11 mouse cellular contexts compared by ENCODE assay signal in the genomic region with DNA sequence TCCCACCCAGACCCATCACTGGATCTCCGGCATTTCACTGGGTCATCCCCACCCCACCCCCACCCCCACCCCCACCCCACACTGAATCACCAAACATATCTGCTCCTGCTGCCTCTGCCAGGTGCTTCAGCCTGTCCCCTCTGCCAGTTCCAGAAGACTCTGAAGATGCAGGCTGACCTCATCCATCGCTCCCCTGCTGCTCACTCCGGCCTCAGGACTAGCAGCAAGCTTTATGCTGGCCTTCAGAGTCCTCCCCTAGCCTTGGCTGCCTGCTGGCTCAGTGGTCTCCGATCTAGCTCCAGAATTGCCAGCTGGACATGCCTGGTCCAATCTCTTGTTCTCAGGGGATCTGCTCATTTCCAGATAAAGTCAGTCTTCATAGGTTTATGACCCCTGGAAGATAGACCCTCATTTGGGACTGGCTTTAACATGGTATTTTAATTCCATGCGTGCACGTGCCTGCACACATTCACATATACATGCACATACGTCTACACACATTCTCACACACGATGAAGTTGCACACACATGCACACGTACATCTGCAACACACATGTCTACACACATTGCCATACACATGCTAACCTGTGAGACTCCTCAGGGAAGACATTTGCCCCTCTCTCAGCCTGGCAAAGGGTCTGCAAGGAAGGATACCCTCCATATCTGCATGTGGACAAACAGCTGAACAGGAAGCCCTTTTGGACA. TPM values are rescaled to one million over a fixed set of nuclear protein-coding genes. Genes with fewer than 3 reads are reported as not detected.
DNase-seq lines count a peak whose midpoint lies in the region; ATAC-seq and TF ChIP-seq lines count a peak whose summit lies in the region.
"Had no signal": no experiment of that assay in that cellular context is flagged by ENCODE, and none has a peak within 500 bp of the region (broad histone marks: within the 10 kb centered on the region; RNA-seq: fewer than 3 reads in every experiment).

No protein-coding gene starts in this region.

- 57% methylated on average over 8 of the region's 9 CpGs for WGBS in kidney, embryonic 14.5 days
- WGBS in forebrain, embryonic 14.5 days = 45% methylated on average over 8 of the region's 9 CpGs
- whole genome bisulfite sequencing in limb, embryonic 10.5 days = 59% methylated on average over 9 of the region's 9 CpGs
- WGBS in neural tube, embryonic 14.5 days = 34% methylated on average over 9 of the region's 9 CpGs
- WGBS in liver, postnatal 0 days (ENCODE audit: insufficient replicate concordance) = 62% methylated on average over 9 of the region's 9 CpGs

- DNase-seq in kidney, postnatal 36 days = no peak
- DNase-seq in forebrain, embryonic 14.5 days (ENCODE audit: low spot score) = peak; percentile 37
- DNase-seq in limb, embryonic 10.5 days (ENCODE audit: low spot score) = no peak
- no peak for DNase-seq in liver, postnatal 0 days
- no peak for DNase-seq in adrenal gland, postnatal 10 days
- DNase-seq: kidney, postnatal 14 days; lung, postnatal 14 days had no signal

- H3K36me3 ChIP-seq in kidney, embryonic 14.5 days (ENCODE audit: control insufficient read depth, insufficient read depth, low read length) = no peaks in the 10 kb centered on the region
- no peaks in the 10 kb centered on the region for H3K36me3 ChIP-seq in forebrain, embryonic 14.5 days (ENCODE audit: control insufficient read depth, insufficient read depth, low read length)
- H3K36me3 ChIP-seq in limb, embryonic 10.5 days = no peaks in the 10 kb centered on the region
- no peaks in the 10 kb centered on the region for H3K36me3 ChIP-seq in neural tube, embryonic 14.5 days (ENCODE audit: control insufficient read depth, insufficient read depth, low read length)
- H3K36me3 ChIP-seq in liver, postnatal 0 days (replicated peaks; ENCODE audit: insufficient read depth, low read length) = no peaks in the 10 kb centered on the region
- H3K36me3 ChIP-seq: limb, embryonic 15.5 days had no signal

- no peak for TF ChIP-seq EP300 in liver, postnatal 0 days (IDR thresholded peaks at IDR 0.05; ENCODE audit: low read depth)

- H3K9ac ChIP-seq in kidney, embryonic 14.5 days (ENCODE audit: low read depth, low read length) = no peak overlapping the region
- H3K9ac ChIP-seq in forebrain, embryonic 14.5 days (ENCODE audit: low read length) = peak overlapping the region; percentile 63
- H3K9ac ChIP-seq in neural tube, embryonic 14.5 days (replicated peaks; ENCODE audit: low read depth, low read length) = peak overlapping the region; percentile 46; the same call in 1 of the 2 replicates
- no peak overlapping the region for H3K9ac ChIP-seq in liver, postnatal 0 days (replicated peaks)
- H3K9ac ChIP-seq: limb, embryonic 15.5 days had no signal

- peaks cover 3% of the 10 kb centered on the region; the same call in 1 of the 2 replicates for H3K4me1 ChIP-seq in kidney, embryonic 14.5 days (ENCODE audit: control insufficient read depth, insufficient read depth, low read length)
- H3K4me1 ChIP-seq in forebrain, embryonic 14.5 days (ENCODE audit: control insufficient read depth, insufficient read depth, low read length) = peaks cover 19% of the 10 kb centered on the region
- H3K4me1 ChIP-seq in limb, embryonic 10.5 days = peaks cover 25% of the 10 kb centered on the region
- peaks cover 26% of the 10 kb centered on the region for H3K4me1 ChIP-seq in neural tube, embryonic 14.5 days (ENCODE audit: control insufficient read depth, insufficient read depth, low read length)
- H3K4me1 ChIP-seq in liver, postnatal 0 days (ENCODE audit: insufficient read depth) = peaks cover 14% of the 10 kb centered on the region

- peaks cover 18% of the 10 kb centered on the region; the same call in 1 of the 2 replicates for H3K27me3 ChIP-seq in kidney, embryonic 14.5 days (ENCODE audit: control insufficient read depth, insufficient read depth, low read length)
- H3K27me3 ChIP-seq in forebrain, embryonic 14.5 days (replicated peaks; ENCODE audit: control insufficient read depth, insufficient read depth, low read length) = no peaks in the 10 kb centered on the region
- peaks cover 47% of the 10 kb centered on the region for H3K27me3 ChIP-seq in limb, embryonic 10.5 days (ENCODE audit: low read depth, poor library complexity, severe bottlenecking)
- no peaks in the 10 kb centered on the region for H3K27me3 ChIP-seq in neural tube, embryonic 14.5 days (ENCODE audit: control insufficient read depth, insufficient read depth, low read length)
- peaks cover 8% of the 10 kb centered on the region; the same call in 1 of the 2 replicates for H3K27me3 ChIP-seq in liver, postnatal 0 days (ENCODE audit: insufficient read depth, low read length)

- no peak overlapping the region for H3K4me3 ChIP-seq in kidney, embryonic 14.5 days (ENCODE audit: low read length)
- H3K4me3 ChIP-seq in forebrain, embryonic 14.5 days (ENCODE audit: low read depth, low read length) = no peak overlapping the region
- H3K4me3 ChIP-seq in limb, embryonic 10.5 days = no peak overlapping the region; the same call in 1 of the 2 replicates
- no peak overlapping the region for H3K4me3 ChIP-seq in neural tube, embryonic 14.5 days (ENCODE audit: low read depth, low read length)
- no peak overlapping the region for H3K4me3 ChIP-seq in liver, postnatal 0 days (ENCODE audit: low read depth, low read length)
- H3K4me3 ChIP-seq: limb, embryonic 15.5 days had no signal

- no peak overlapping the region for H3K27ac ChIP-seq in kidney, embryonic 14.5 days (ENCODE audit: low read depth, low read length)
- H3K27ac ChIP-seq in forebrain, embryonic 14.5 days (ENCODE audit: low read depth, low read length) = peak overlapping the region; percentile 87
- H3K27ac ChIP-seq in limb, embryonic 10.5 days = peak overlapping the region; percentile 68; the same call in 1 of the 2 replicates
- peak overlapping the region; percentile 92 for H3K27ac ChIP-seq in neural tube, embryonic 14.5 days (ENCODE audit: low read depth, low read length)
- no peak overlapping the region for H3K27ac ChIP-seq in liver, postnatal 0 days (ENCODE audit: low read depth)
- H3K27ac ChIP-seq: limb, embryonic 15.5 days had no signal

- no peaks in the 10 kb centered on the region for H3K9me3 ChIP-seq in kidney, embryonic 14.5 days (ENCODE audit: control insufficient read depth, low read length)
- H3K9me3 ChIP-seq in forebrain, embryonic 14.5 days (replicated peaks; ENCODE audit: control insufficient read depth, low read length) = no peaks in the 10 kb centered on the region
- H3K9me3 ChIP-seq in limb, embryonic 10.5 days (replicated peaks) = no peaks in the 10 kb centered on the region
- H3K9me3 ChIP-seq in neural tube, embryonic 14.5 days (ENCODE audit: control insufficient read depth, low read length) = no peaks in the 10 kb centered on the region
- H3K9me3 ChIP-seq in liver, postnatal 0 days (ENCODE audit: low read length) = no peaks in the 10 kb centered on the region; the same call in 1 of the 2 replicates
- H3K9me3 ChIP-seq: limb, embryonic 15.5 days had no signal

- TF ChIP-seq CTCF in liver, postnatal 0 days (IDR thresholded peaks at IDR 0.05; ENCODE audit: low read depth) = no peak

- H3K4me2 ChIP-seq in kidney, embryonic 14.5 days (replicated peaks; ENCODE audit: low read depth, low read length) = peak overlapping the region; percentile 24; the same call in 1 of the 2 replicates
- peak overlapping the region; percentile 21; the same call in 1 of the 2 replicates for H3K4me2 ChIP-seq in forebrain, embryonic 14.5 days (ENCODE audit: low read length)
- H3K4me2 ChIP-seq in neural tube, embryonic 14.5 days (ENCODE audit: low read depth, low read length) = peak overlapping the region; percentile 35; the same call in 1 of the 2 replicates
- H3K4me2 ChIP-seq in liver, postnatal 0 days (ENCODE audit: low read depth, low read length) = no peak overlapping the region
- H3K4me2 ChIP-seq: limb, embryonic 15.5 days had no signal

- ATAC-seq in kidney, embryonic 14.5 days (ENCODE audit: low FRiP score, low TSS enrichment) = no peak
- ATAC-seq in forebrain, embryonic 14.5 days = peak; percentile 18; the same call in 1 of the 2 replicates
- peak; percentile 13; the same call in 1 of the 2 replicates for ATAC-seq in neural tube, embryonic 14.5 days (ENCODE audit: low read depth)
- no peak for ATAC-seq in monocyte, adult 5-6 weeks (replicated peaks; ENCODE audit: insufficient number of reproducible peaks, low FRiP score, low TSS enrichment, poor library complexity, severe bottlenecking)
- no peak for ATAC-seq in liver, postnatal 0 days

RNA-seq across cellular contexts. Expression of a gene that starts 14.3 kb away (rescaled TPM):
- polyA plus RNA-seq in kidney, embryonic 14.5 days (2014; fragmentation: Nextera tagmentation; extraction: Ambion mirVana) = 0.83 and 1.4 TPM in 2 replicates
- polyA plus RNA-seq in forebrain, embryonic 14.5 days (2014; fragmentation: Nextera tagmentation; extraction: Ambion mirVana) = 1.4 and 2.2 TPM in 2 replicates
- polyA plus RNA-seq in limb, embryonic 10.5 days (2016; fragmentation: Nextera tagmentation; extraction: Ambion mirVana) = 0.34 and 0.46 TPM in 2 replicates
- polyA plus RNA-seq in neural tube, embryonic 14.5 days (2014; fragmentation: Nextera tagmentation; extraction: Ambion mirVana) = 0.79 and 2.7 TPM in 2 replicates
- 1.8 to 2.1 TPM in 2 of 3 replicates, not detected in the other for total RNA-seq in monocyte, adult 5-6 weeks (2017)
- 0.59 and 0.86 TPM in 2 replicates for polyA plus RNA-seq in liver, postnatal 0 days (2015; fragmentation: Nextera tagmentation; extraction: Ambion mirVana)
- 10 to 100 TPM in 1 of 2 experiments, 1 to 10 TPM in 1; 7.9 to 17.4 TPM for total RNA-seq in adrenal gland, postnatal 10 days (2021)

RNA-seq across cellular contexts. Expression of a gene that starts 17.6 kb away (rescaled TPM):
- 0.83 and 1.0 TPM in 2 replicates for polyA plus RNA-seq in kidney, embryonic 14.5 days (2014; fragmentation: Nextera tagmentation; extraction: Ambion mirVana)
- 2.5 and 4.6 TPM in 2 replicates for polyA plus RNA-seq in forebrain, embryonic 14.5 days (2014; fragmentation: Nextera tagmentation; extraction: Ambion mirVana)
- not detected in 2 replicates for polyA plus RNA-seq in limb, embryonic 10.5 days (2016; fragmentation: Nextera tagmentation; extraction: Ambion mirVana)
- polyA plus RNA-seq in neural tube, embryonic 14.5 days (2014; fragmentation: Nextera tagmentation; extraction: Ambion mirVana) = 3.4 and 4.5 TPM in 2 replicates
- not detected in 3 replicates for total RNA-seq in monocyte, adult 5-6 weeks (2017)
- polyA plus RNA-seq in liver, postnatal 0 days (2015; fragmentation: Nextera tagmentation; extraction: Ambion mirVana) = 0.33 TPM in 1 of 2 replicates, not detected in the other
- 1 to 10 TPM; 1.4 to 2.2 TPM for total RNA-seq in adrenal gland, postnatal 10 days (2021)

RNA-seq across cellular contexts. Expression of a gene that starts 38.5 kb away (rescaled TPM):
- 39.9 and 50.3 TPM in 2 replicates for polyA plus RNA-seq in kidney, embryonic 14.5 days (2014; fragmentation: Nextera tagmentation; extraction: Ambion mirVana)
- polyA plus RNA-seq in forebrain, embryonic 14.5 days (2014; fragmentation: Nextera tagmentation; extraction: Ambion mirVana) = 29.5 and 30.6 TPM in 2 replicates
- polyA plus RNA-seq in limb, embryonic 10.5 days (2016; fragmentation: Nextera tagmentation; extraction: Ambion mirVana) = 37.5 and 38.0 TPM in 2 replicates
- polyA plus RNA-seq in neural tube, embryonic 14.5 days (2014; fragmentation: Nextera tagmentation; extraction: Ambion mirVana) = 27.1 and 28.1 TPM in 2 replicates
- total RNA-seq in monocyte, adult 5-6 weeks (2017) = 60.8 to 104 TPM (median 99.4 TPM) in 3 replicates
- polyA plus RNA-seq in liver, postnatal 0 days (2015; fragmentation: Nextera tagmentation; extraction: Ambion mirVana) = 34.5 and 36.2 TPM in 2 replicates
- total RNA-seq in adrenal gland, postnatal 10 days (2021) = 100 to 1,000 TPM; 116 to 169 TPM

Comparison
In these comparisons a context has a peak if more than half of its experiments do, and no peak if none do; other contexts are left out.
1. ATAC-seq: peak in forebrain, embryonic 14.5 days (single experiment) and neural tube, embryonic 14.5 days (single experiment); none in kidney, embryonic 14.5 days (single experiment), monocyte, adult 5-6 weeks (single experiment) and liver, postnatal 0 days (single experiment).
2. H3K27ac ChIP-seq: peak in forebrain, embryonic 14.5 days (single experiment), limb, embryonic 10.5 days (single experiment) and neural tube, embryonic 14.5 days (single experiment); none in kidney, embryonic 14.5 days (single experiment) and liver, postnatal 0 days (single experiment).
3. H3K9ac ChIP-seq: peak in forebrain, embryonic 14.5 days (single experiment) and neural tube, embryonic 14.5 days (single experiment); none in kidney, embryonic 14.5 days (single experiment) and liver, postnatal 0 days (single experiment).